Mouse (Mus musculus): ENCODE results near the gene P2rx3. TPM values are rescaled to one million over a fixed set of nuclear protein-coding genes. Genes with fewer than 3 reads are reported as not detected.

P2rx3 gene
- polyA plus RNA-seq, 1 experiment: 1.6 TPM

DNA sequence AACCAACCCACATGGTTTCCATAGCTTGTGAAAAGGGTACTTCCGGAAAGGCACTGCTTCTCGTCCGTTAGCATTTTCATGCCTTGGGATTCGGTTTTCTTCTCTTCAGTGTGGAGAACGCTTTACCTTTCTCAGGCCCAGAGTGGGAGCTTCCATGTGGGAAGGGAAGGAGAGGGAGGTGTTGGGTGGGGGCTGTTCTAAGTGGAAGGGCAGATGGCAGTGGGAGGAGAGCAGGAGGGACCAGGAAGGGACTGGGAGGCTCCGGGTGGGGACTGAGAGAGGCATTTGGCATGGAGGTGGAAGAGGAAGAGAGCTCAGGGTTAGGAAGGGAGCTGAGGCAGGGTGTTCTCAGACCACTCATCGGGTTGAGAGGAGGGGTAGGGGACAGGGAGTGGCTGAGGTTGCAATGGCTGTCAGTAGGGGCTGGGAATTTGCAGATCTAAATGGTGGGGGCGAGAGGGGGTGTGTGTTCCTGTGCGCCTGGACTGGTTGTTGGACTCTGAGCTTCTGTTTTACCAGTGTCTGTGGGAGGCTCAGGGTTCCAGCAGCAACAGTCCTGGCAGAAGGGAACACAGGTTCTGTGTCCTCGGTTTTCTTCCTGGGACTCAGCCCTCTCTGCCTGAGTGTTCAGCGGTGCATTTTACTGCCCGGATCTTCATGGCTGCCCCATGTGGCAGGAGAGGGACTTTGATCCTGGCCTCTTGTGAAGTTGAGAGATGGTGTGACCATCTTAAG lies 28.0 kb upstream of the P2rx3 start:
- WGBS: 85% methylated on average over 12 of the region's 12 CpGs
- TF ChIP-seq CTCF (IDR thresholded peaks at IDR 0.05; ENCODE audit: borderline replicate concordance, insufficient read depth, low read depth, low read length) (no peak), POLR2A (IDR thresholded peaks at IDR 0.05; ENCODE audit: borderline replicate concordance, insufficient read depth, low read length) (no peak)
- H3K4me1 ChIP-seq (ENCODE audit: control insufficient read depth, insufficient read depth, low read length): 0 out of 2 replicates have a peak, but pooled peaks cover 2% of the 10 kb centered on the region
- no peak overlapping the region for H3K4me3 ChIP-seq (replicated peaks; ENCODE audit: insufficient read depth, low read depth, low read length)
- no peaks in the 10 kb centered on the region; the same call in 1 of the 2 replicates for H3K27me3 ChIP-seq (ENCODE audit: control insufficient read depth, insufficient read depth, low read length)
- H3K27ac ChIP-seq (ENCODE audit: insufficient read depth, low read length): no peak overlapping the region
- DNase-seq: no peak

GRCm38 (mm10) chr2:85061107-85061541 lies 23.9 kb upstream of the P2rx3 start:
- no peak for TF ChIP-seq CTCF (IDR thresholded peaks at IDR 0.05; ENCODE audit: borderline replicate concordance, insufficient read depth, low read depth, low read length)
- no peak for TF ChIP-seq POLR2A (IDR thresholded peaks at IDR 0.05; ENCODE audit: borderline replicate concordance, insufficient read depth, low read length)
- WGBS: 41% methylated on average over 10 of the region's 10 CpGs
- no peaks in the 10 kb centered on the region for H3K4me1 ChIP-seq (ENCODE audit: control insufficient read depth, insufficient read depth, low read length)
- H3K27me3 ChIP-seq (ENCODE audit: control insufficient read depth, insufficient read depth, low read length): no peaks in the 10 kb centered on the region
- no peak for DNase-seq
- no peak overlapping the region for H3K27ac ChIP-seq (ENCODE audit: insufficient read depth, low read length)
- no peak overlapping the region for H3K4me3 ChIP-seq (replicated peaks; ENCODE audit: insufficient read depth, low read depth, low read length)

- Histone ChIP-seq H3K27ac (ENCODE audit: insufficient read depth, low read length) (no peak overlapping the region), H3K27me3 (ENCODE audit: control insufficient read depth, insufficient read depth, low read length) (no peaks in the 10 kb centered on the region), H3K4me1 (ENCODE audit: control insufficient read depth, insufficient read depth, low read length) (no peaks in the 10 kb centered on the region), H3K4me3 (replicated peaks; ENCODE audit: insufficient read depth, low read depth, low read length) (no peak overlapping the region)
- WGBS: 19% methylated on average over 11 of the region's 11 CpGs
- no peak for DNase-seq
- TF ChIP-seq CTCF (IDR thresholded peaks at IDR 0.05; ENCODE audit: borderline replicate concordance, insufficient read depth, low read depth, low read length) (no peak), POLR2A (IDR thresholded peaks at IDR 0.05; ENCODE audit: borderline replicate concordance, insufficient read depth, low read length) (no peak)
Measured at GRCm38 (mm10) chr2:85060591-85061060, 23.4 kb upstream of the P2rx3 start.

DNA sequence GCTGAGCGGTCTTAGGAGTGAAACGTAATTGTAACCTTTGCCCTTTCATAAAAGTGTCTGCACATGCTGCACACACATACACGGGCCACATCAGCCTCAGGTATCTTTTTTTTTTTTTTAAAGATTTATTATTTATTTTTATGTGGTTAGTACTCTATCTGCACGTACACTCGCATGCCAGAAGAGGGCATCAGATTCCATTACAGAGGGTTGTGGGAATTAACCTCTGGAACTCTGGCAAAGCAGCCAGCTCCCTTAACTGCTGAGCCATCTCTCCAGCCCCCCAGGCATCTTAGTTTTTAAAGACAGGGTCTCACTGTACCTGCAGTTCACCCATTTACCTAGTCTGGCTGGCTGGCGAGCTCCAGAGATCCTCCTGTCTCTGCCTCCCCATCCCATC lies 22.4 kb upstream of the P2rx3 start:
- TF ChIP-seq CTCF (IDR thresholded peaks at IDR 0.05; ENCODE audit: borderline replicate concordance, insufficient read depth, low read depth, low read length) (no peak), POLR2A (IDR thresholded peaks at IDR 0.05; ENCODE audit: borderline replicate concordance, insufficient read depth, low read length) (no peak)
- WGBS: 97% methylated on average over 6 of the region's 6 CpGs
- Histone ChIP-seq H3K4me1 (ENCODE audit: control insufficient read depth, insufficient read depth, low read length) (no peaks in the 10 kb centered on the region), H3K4me3 (replicated peaks; ENCODE audit: insufficient read depth, low read depth, low read length) (no peak overlapping the region), H3K27me3 (ENCODE audit: control insufficient read depth, insufficient read depth, low read length) (no peaks in the 10 kb centered on the region), H3K27ac (ENCODE audit: insufficient read depth, low read length) (no peak overlapping the region)
- DNase-seq: no peak

- 86% methylated on average over 5 of the region's 5 CpGs for WGBS
- H3K4me1 ChIP-seq (ENCODE audit: control insufficient read depth, insufficient read depth, low read length): no peaks in the 10 kb centered on the region
- H3K27me3 ChIP-seq (ENCODE audit: control insufficient read depth, insufficient read depth, low read length): no peaks in the 10 kb centered on the region
- H3K4me3 ChIP-seq (replicated peaks; ENCODE audit: insufficient read depth, low read depth, low read length): no peak overlapping the region
- TF ChIP-seq POLR2A (IDR thresholded peaks at IDR 0.05; ENCODE audit: borderline replicate concordance, insufficient read depth, low read length) (no peak), CTCF (IDR thresholded peaks at IDR 0.05; ENCODE audit: borderline replicate concordance, insufficient read depth, low read depth, low read length) (no peak)
- no peak for DNase-seq
- no peak overlapping the region for H3K27ac ChIP-seq (ENCODE audit: insufficient read depth, low read length)
Measured at GRCm38 (mm10) chr2:85056711-85057110, 19.4 kb upstream of the P2rx3 start.

DNA sequence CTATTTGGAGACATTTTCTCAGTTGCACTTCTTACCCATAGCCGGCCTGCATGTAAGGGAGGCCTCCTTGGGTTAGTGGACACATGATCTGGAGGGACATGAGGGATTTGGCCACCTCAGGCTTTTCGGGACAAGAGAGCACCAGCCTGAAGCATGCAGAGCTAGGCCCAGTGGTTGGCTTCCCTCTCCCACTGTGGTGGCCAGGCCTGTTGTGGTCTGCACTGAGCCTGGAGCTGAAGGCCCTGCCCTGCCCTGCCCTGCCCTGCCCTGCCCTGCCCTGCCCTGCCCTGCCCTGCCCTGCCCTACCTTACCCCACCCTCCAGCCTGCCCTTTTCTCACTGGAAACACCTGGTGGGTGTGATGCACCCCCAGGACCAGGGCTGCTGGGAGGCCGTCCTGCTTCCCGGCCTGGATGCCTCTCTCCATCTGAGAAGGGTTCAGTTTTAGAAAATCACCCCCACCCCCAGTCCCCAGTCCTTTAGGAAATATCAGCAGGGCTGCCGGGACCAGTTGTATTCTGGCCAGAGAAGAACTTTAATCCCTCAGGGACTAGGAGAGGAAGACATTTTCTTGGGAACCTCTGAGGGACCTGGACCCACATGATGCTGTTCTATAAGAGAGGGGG lies 16.0 kb upstream of the P2rx3 start:
- no peak for TF ChIP-seq CTCF (IDR thresholded peaks at IDR 0.05; ENCODE audit: borderline replicate concordance, insufficient read depth, low read depth, low read length)
- TF ChIP-seq POLR2A (IDR thresholded peaks at IDR 0.05; ENCODE audit: borderline replicate concordance, insufficient read depth, low read length): no peak
- 80% methylated on average over 5 of the region's 5 CpGs for WGBS
- no peak overlapping the region for H3K4me3 ChIP-seq (replicated peaks; ENCODE audit: insufficient read depth, low read depth, low read length)
- DNase-seq: no peak
- no peaks in the 10 kb centered on the region for H3K27me3 ChIP-seq (ENCODE audit: control insufficient read depth, insufficient read depth, low read length)
- H3K27ac ChIP-seq (ENCODE audit: insufficient read depth, low read length): no peak overlapping the region
- no peaks in the 10 kb centered on the region for H3K4me1 ChIP-seq (ENCODE audit: control insufficient read depth, insufficient read depth, low read length)

DNA sequence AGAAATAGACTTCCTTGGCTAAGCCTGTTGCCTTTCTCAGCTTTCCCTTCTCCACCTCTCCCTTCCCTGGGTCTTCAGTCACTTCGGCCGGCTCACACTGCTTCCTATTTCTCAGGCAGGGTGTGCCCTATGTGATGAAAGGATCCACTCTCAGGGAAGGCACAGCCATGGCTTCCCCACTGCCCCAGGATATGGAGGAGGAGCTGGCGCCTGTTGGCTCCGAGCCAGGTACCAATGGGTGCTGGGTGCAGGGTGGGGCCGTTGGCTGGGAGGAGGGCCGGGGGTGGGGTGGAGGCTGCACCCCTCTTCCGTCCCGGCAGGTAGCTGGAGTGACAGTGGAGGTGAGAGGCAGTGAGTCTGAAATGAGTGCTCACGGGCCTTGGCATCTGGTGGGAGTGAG lies 13.5 kb upstream of the P2rx3 start:
- no peak for TF ChIP-seq POLR2A (IDR thresholded peaks at IDR 0.05; ENCODE audit: borderline replicate concordance, insufficient read depth, low read length)
- TF ChIP-seq CTCF (IDR thresholded peaks at IDR 0.05; ENCODE audit: borderline replicate concordance, insufficient read depth, low read depth, low read length): no peak
- Histone ChIP-seq H3K27me3 (ENCODE audit: control insufficient read depth, insufficient read depth, low read length) (no peaks in the 10 kb centered on the region), H3K4me1 (ENCODE audit: control insufficient read depth, insufficient read depth, low read length) (peaks cover 6% of the 10 kb centered on the region; the same call in 1 of the 2 replicates), H3K4me3 (replicated peaks; ENCODE audit: insufficient read depth, low read depth, low read length) (peak overlapping the region; percentile 12), H3K27ac (ENCODE audit: insufficient read depth, low read length) (0 out of 2 replicates have a peak overlapping the region, but pooled peaks have one; percentile 1)
- 35% methylated on average over 9 of the region's 9 CpGs for WGBS
- DNase-seq: no peak

Measured in cerebellum, adult 2 months (tissue).